Mouse (Mus musculus): ENCODE measurements around the gene Utrn.

Gene Utrn

GRCm38 (mm10) chr10:12798248-12798647, 70.9 kb downstream of the Utrn start:
- no peak for DNase-seq (ENCODE audit: low read depth)

GRCm38 (mm10) chr10:12796510-12796840, 72.7 kb downstream of the Utrn start:
- DNase-seq (ENCODE audit: low read depth): no peak

GRCm38 (mm10) chr10:12795796-12796509, 73.2 kb downstream of the Utrn start:
- DNase-seq (ENCODE audit: low read depth): no peak

- no peak for DNase-seq (ENCODE audit: low read depth)
These were observed 77.1 kb downstream of the Utrn start for GRCm38 (mm10) chr10:12792049-12792448.

GRCm38 (mm10) chr10:12790881-12791280, 78.3 kb downstream of the Utrn start:
- no peak for DNase-seq (ENCODE audit: low read depth)

- DNase-seq (ENCODE audit: low read depth): no peak
These were observed 80.6 kb downstream of the Utrn start for GRCm38 (mm10) chr10:12788529-12788928.

- no peak for DNase-seq (ENCODE audit: low read depth)
These were observed 81.2 kb downstream of the Utrn start for GRCm38 (mm10) chr10:12787965-12788364.

- DNase-seq (ENCODE audit: low read depth): no peak
These were observed 83.9 kb downstream of the Utrn start for GRCm38 (mm10) chr10:12785299-12785698.

- no peak for DNase-seq (ENCODE audit: low read depth)
These were observed 87.7 kb downstream of the Utrn start for GRCm38 (mm10) chr10:12781381-12781907.

GRCm38 (mm10) chr10:12773178-12773577, 96.0 kb downstream of the Utrn start:
- no peak for DNase-seq (ENCODE audit: low read depth)

- DNase-seq (ENCODE audit: low read depth): no peak
These were observed 97.7 kb downstream of the Utrn start for GRCm38 (mm10) chr10:12771511-12771910.

- DNase-seq (ENCODE audit: low read depth): no peak
These were observed 106.5 kb downstream of the Utrn start for GRCm38 (mm10) chr10:12762668-12763067.

GRCm38 (mm10) chr10:12758702-12758988, 110.5 kb downstream of the Utrn start:
- DNase-seq (ENCODE audit: low read depth): no peak

GRCm38 (mm10) chr10:12757943-12758701, 111.0 kb downstream of the Utrn start:
- no peak for DNase-seq (ENCODE audit: low read depth)

GRCm38 (mm10) chr10:12756692-12757091, 112.5 kb downstream of the Utrn start:
- no peak for DNase-seq (ENCODE audit: low read depth)

- no peak for DNase-seq (ENCODE audit: low read depth)
These were observed 114.3 kb downstream of the Utrn start for GRCm38 (mm10) chr10:12754911-12755310.

GRCm38 (mm10) chr10:12754166-12754565, 115.0 kb downstream of the Utrn start:
- peak; percentile 15 for DNase-seq (ENCODE audit: low read depth)

GRCm38 (mm10) chr10:12743717-12744116, 125.4 kb downstream of the Utrn start:
- no peak for DNase-seq (ENCODE audit: low read depth)

- no peak for DNase-seq (ENCODE audit: low read depth)
These were observed 129.7 kb downstream of the Utrn start for GRCm38 (mm10) chr10:12739302-12739987.

GRCm38 (mm10) chr10:12737926-12738325, 131.2 kb downstream of the Utrn start:
- DNase-seq (ENCODE audit: low read depth): no peak

GRCm38 (mm10) chr10:12736861-12737835, 132.0 kb downstream of the Utrn start:
- DNase-seq (ENCODE audit: low read depth): no peak

GRCm38 (mm10) chr10:12735695-12736094, 133.5 kb downstream of the Utrn start:
- no peak for DNase-seq (ENCODE audit: low read depth)
